In genomic region chr7:30698101-30698500, GRCm38 (mm10) we compare ENCODE assay signal across 21 mouse cellular contexts. TPM values are rescaled to one million over a fixed set of nuclear protein-coding genes. Genes with fewer than 3 reads are reported as not detected.
A peak's percentile ranks its signal among the peaks of the same experiment; 100 is the strongest.
DNase-seq lines count a peak whose midpoint lies in the region; ATAC-seq and TF ChIP-seq lines count a peak whose summit lies in the region.
"Had no signal": no experiment of that assay in that cellular context is flagged by ENCODE, and none has a peak within 500 bp of the region (broad histone marks: within the 10 kb centered on the region; RNA-seq: fewer than 3 reads in every experiment).

No protein-coding gene starts in this region.

- DNase-seq in adrenal gland, adult 2 months = peak; percentile 35
- DNase-seq in adrenal gland, adult 8-10 months = no peak
- peak; percentile 32 for DNase-seq in lung, postnatal 0 days (ENCODE audit: low spot score)
- DNase-seq in lung, adult 2 months = no peak
- peak; percentile 85 for DNase-seq in MEL (ENCODE audit: low read depth, low spot score)
- DNase-seq in hindbrain, embryonic 14.5 days (ENCODE audit: low spot score) = no peak
- DNase-seq: cerebellum, postnatal 36 days; heart, adult 2 months; heart, postnatal 14 days; right cerebral cortex, postnatal 25 days had no signal

- ATAC-seq in lung, postnatal 0 days = no peak
- peak; percentile 93 for ATAC-seq in megakaryocyte progenitor cell, adult 5-6 weeks (replicated peaks; ENCODE audit: poor library complexity)
- ATAC-seq in hindbrain, embryonic 14.5 days (ENCODE audit: low FRiP score) = no peak
- ATAC-seq in erythroblast, adult 5-6 weeks (replicated peaks; ENCODE audit: low FRiP score, poor library complexity, severe bottlenecking) = no peak
- ATAC-seq: forebrain, embryonic 14.5 days; hindbrain, postnatal 0 days had no signal

- H3K79me2 ChIP-seq in MEL (ENCODE audit: control insufficient read depth, insufficient read depth, low read length, poor library complexity) = no peaks in the 10 kb centered on the region

- no peak for TF ChIP-seq CTCF in lung, postnatal 0 days (IDR thresholded peaks at IDR 0.05)
- TF ChIP-seq CTCF in lung, adult 2 months (IDR thresholded peaks at IDR 0.05; ENCODE audit: insufficient read depth, low read length) = no peak
- no peak for TF ChIP-seq CTCF in MEL (IDR thresholded peaks at IDR 0.05 in 2 of 3, conservative IDR thresholded peaks at IDR 0.05 in 1 of 3; ENCODE audit: control insufficient read depth in 1 of 3, insufficient read depth in 1 of 3, low read depth in 2 of 3, low read length in 3 of 3, poor library complexity in 1 of 3, severe bottlenecking in 1 of 3)

- no peaks in the 10 kb centered on the region for H3K27me3 ChIP-seq in lung, postnatal 0 days (replicated peaks; ENCODE audit: insufficient read depth, low read length)
- H3K27me3 ChIP-seq in MEL (ENCODE audit: control insufficient read depth in 1 of 2, insufficient read depth in 2 of 2, low read length in 2 of 2) = no peaks in the 10 kb centered on the region; a peak in 1 of 4 replicates
- no peaks in the 10 kb centered on the region; the same call in 1 of the 2 replicates for H3K27me3 ChIP-seq in hindbrain, embryonic 14.5 days (ENCODE audit: control insufficient read depth, insufficient read depth, low read length)
- H3K27me3 ChIP-seq: embryonic facial prominence, embryonic 13.5 days; neural tube, embryonic 15.5 days had no signal

- WGBS in lung, postnatal 0 days = 48% methylated on average over 5 of the region's 5 CpGs
- WGBS in lung, adult 2 months = 32% methylated on average over 5 of the region's 5 CpGs
- WGBS in hindbrain, embryonic 14.5 days = 77% methylated on average over 5 of the region's 5 CpGs

- H3K9ac ChIP-seq in lung, postnatal 0 days (replicated peaks; ENCODE audit: low read depth) = no peak overlapping the region
- H3K9ac ChIP-seq in MEL (ENCODE audit: control insufficient read depth, low read depth, low read length, poor library complexity, severe bottlenecking) = peak overlapping the region; percentile 37
- H3K9ac ChIP-seq in hindbrain, embryonic 14.5 days = no peak overlapping the region
- H3K9ac ChIP-seq: embryonic facial prominence, embryonic 13.5 days; neural tube, embryonic 15.5 days had no signal

- H3K4me2 ChIP-seq in lung, postnatal 0 days (replicated peaks; ENCODE audit: low read depth, low read length) = no peak overlapping the region
- H3K4me2 ChIP-seq in hindbrain, embryonic 14.5 days (replicated peaks) = no peak overlapping the region
- H3K4me2 ChIP-seq: embryonic facial prominence, embryonic 13.5 days; neural tube, embryonic 15.5 days had no signal

- H3K36me3 ChIP-seq in lung, postnatal 0 days (ENCODE audit: insufficient read depth, low read length) = no peaks in the 10 kb centered on the region
- peaks cover 0 to 5% of the 10 kb centered on the region in 2 experiments; a peak in 2 of 4 replicates for H3K36me3 ChIP-seq in MEL (ENCODE audit: control insufficient read depth in 1 of 2, insufficient read depth in 2 of 2, low read length in 2 of 2)
- H3K36me3 ChIP-seq in hindbrain, embryonic 14.5 days (replicated peaks; ENCODE audit: control insufficient read depth, insufficient read depth) = no peaks in the 10 kb centered on the region
- H3K36me3 ChIP-seq: embryonic facial prominence, embryonic 13.5 days; neural tube, embryonic 15.5 days had no signal

- no peaks in the 10 kb centered on the region for H3K9me3 ChIP-seq in lung, postnatal 0 days (ENCODE audit: low read length)
- H3K9me3 ChIP-seq in MEL (replicated peaks; ENCODE audit: insufficient read depth, low read length) = no peaks in the 10 kb centered on the region
- no peaks in the 10 kb centered on the region for H3K9me3 ChIP-seq in hindbrain, embryonic 14.5 days (ENCODE audit: control insufficient read depth, low read length)
- H3K9me3 ChIP-seq: embryonic facial prominence, embryonic 13.5 days; neural tube, embryonic 15.5 days had no signal

- no peak overlapping the region for H3K27ac ChIP-seq in lung, postnatal 0 days (ENCODE audit: low read length)
- peak overlapping the region; percentile 42 for H3K27ac ChIP-seq in MEL (ENCODE audit: control insufficient read depth, low read depth, low read length)
- no peak overlapping the region for H3K27ac ChIP-seq in hindbrain, embryonic 14.5 days
- H3K27ac ChIP-seq: embryonic facial prominence, embryonic 13.5 days; heart, adult 2 months; hindbrain, postnatal 0 days; neural tube, embryonic 15.5 days had no signal

- H3K4me1 ChIP-seq in lung, postnatal 0 days (ENCODE audit: insufficient read depth, low read depth, low read length) = 0 out of 2 replicates have a peak, but pooled peaks cover 3% of the 10 kb centered on the region
- no peaks in the 10 kb centered on the region for H3K4me1 ChIP-seq in lung, adult 2 months (ENCODE audit: control insufficient read depth, insufficient read depth, low read length)
- peaks cover 0 to 10% of the 10 kb centered on the region in 2 experiments; a peak in 1 of 4 replicates for H3K4me1 ChIP-seq in MEL (ENCODE audit: control insufficient read depth in 1 of 2, insufficient read depth in 2 of 2, low read length in 2 of 2)
- no peaks in the 10 kb centered on the region for H3K4me1 ChIP-seq in hindbrain, embryonic 14.5 days (replicated peaks; ENCODE audit: control insufficient read depth, insufficient read depth, low read length)
- H3K4me1 ChIP-seq: embryonic facial prominence, embryonic 13.5 days; neural tube, embryonic 15.5 days had no signal

- TF ChIP-seq RAD21 in MEL (IDR thresholded peaks at IDR 0.05; ENCODE audit: low read depth, low read length) = no peak

- no peak for TF ChIP-seq EP300 in lung, postnatal 0 days (IDR thresholded peaks at IDR 0.05)
- TF ChIP-seq EP300 in MEL (IDR thresholded peaks at IDR 0.05; ENCODE audit: low read depth in 1 of 2, low read length in 2 of 2) = no peak

- TF ChIP-seq POLR2A in lung, adult 2 months (IDR thresholded peaks at IDR 0.05; ENCODE audit: borderline replicate concordance, extremely low read depth, low read depth, low read length) = no peak
- TF ChIP-seq POLR2A in MEL (IDR thresholded peaks at IDR 0.05; ENCODE audit: control insufficient read depth in 1 of 2, insufficient read depth in 1 of 2, low read depth in 1 of 2, low read length in 2 of 2, poor library complexity in 1 of 2) = peak in 1 of 2 experiments; percentile 17; a peak in 1 of 4 replicates

- H3K4me3 ChIP-seq in lung, postnatal 0 days (ENCODE audit: low read depth, low read length) = no peak overlapping the region
- H3K4me3 ChIP-seq in lung, adult 2 months (replicated peaks; ENCODE audit: extremely low read depth, low read depth, low read length) = no peak overlapping the region
- H3K4me3 ChIP-seq in MEL (ENCODE audit: control insufficient read depth in 1 of 2, insufficient read depth in 1 of 2, low read depth in 2 of 2, low read length in 2 of 2) = peak overlapping the region; percentile 42 to 52
- no peak overlapping the region for H3K4me3 ChIP-seq in hindbrain, embryonic 14.5 days (replicated peaks; ENCODE audit: low read length)
- H3K4me3 ChIP-seq: embryonic facial prominence, embryonic 13.5 days; heart, adult 2 months; neural tube, embryonic 15.5 days had no signal

RNA-seq across cellular contexts. Expression of gene 2200002J24Rik, which starts 0.6 kb away (rescaled TPM):
- total RNA-seq in adrenal gland, adult 2 months (2021) = 1 to 10 TPM; 3.5 to 5.7 TPM
- 12.5 and 12.7 TPM in 2 replicates for polyA plus RNA-seq in adrenal gland, adult 2 months (2012; rRNA removed)
- 10 to 100 TPM in 1 of 4 experiments, 1 to 10 TPM in 3; 2.5 to 12.3 (median 5.8) TPM for total RNA-seq in adrenal gland, adult 8-10 months (2022)
- 0.69 and 1.2 TPM in 2 replicates for polyA plus RNA-seq in lung, postnatal 0 days (2015; fragmentation: Nextera tagmentation; extraction: Ambion mirVana)
- polyA plus RNA-seq in lung, adult 2 months (2012; rRNA removed) = not detected in 2 replicates
- total RNA-seq in MEL (2012; rRNA removed) = 0.52 TPM in 1 of 2 replicates, not detected in the other
- polyA plus RNA-seq in MEL (2012; ENCODE audit: insufficient read depth in 1 of 2, insufficient read length in 2 of 2, low read depth in 1 of 2, low replicate concordance in 2 of 2, missing spikeins in 1 of 2) = 1 to 10 TPM in 1 of 2 experiments, not detected in 1; 1.2 TPM
- total RNA-seq in megakaryocyte progenitor cell, adult 5-6 weeks (2015) = 0.69 TPM in 1 of 2 replicates, not detected in the other
- total RNA-seq in megakaryocyte progenitor cell, adult 5-6 weeks (2017) = not detected in 2 replicates
- polyA plus RNA-seq in hindbrain, embryonic 14.5 days (2014; fragmentation: Nextera tagmentation; extraction: Ambion mirVana) = not detected in 2 replicates
- not detected in 2 replicates for total RNA-seq in erythroblast, adult 5-6 weeks (2015; ENCODE audit: low replicate concordance)
- total RNA-seq in erythroblast, adult 5-6 weeks (2017; ENCODE audit: low replicate concordance) = not detected in 2 replicates
- total RNA-seq: gastrocnemius, adult 18-20 months; heart, adult 2 months; heart, postnatal 14 days; hindbrain, postnatal 0 days; layer of hippocampus, adult 8-10 months; left cerebral cortex, postnatal 14 days; liver, adult 2 months had no signal
- polyA plus RNA-seq: embryonic facial prominence, embryonic 13.5 days; forebrain, embryonic 14.5 days; heart, adult 2 months; kidney, embryonic 14.5 days; liver, adult 2 months; neural tube, embryonic 15.5 days had no signal

RNA-seq across cellular contexts. Expression of gene Atp4a, which starts 13.9 kb away (rescaled TPM):
- total RNA-seq in adrenal gland, adult 2 months (2021) = 1 to 10 TPM; 2.0 to 3.0 TPM
- 3.3 and 3.9 TPM in 2 replicates for polyA plus RNA-seq in adrenal gland, adult 2 months (2012; rRNA removed)
- total RNA-seq in adrenal gland, adult 8-10 months (2022) = 10 to 100 TPM in 2 of 4 experiments, 1 to 10 TPM in 2; 2.9 to 15.5 (median 9.4) TPM
- 0.14 TPM in 1 of 2 replicates, not detected in the other for polyA plus RNA-seq in lung, postnatal 0 days (2015; fragmentation: Nextera tagmentation; extraction: Ambion mirVana)
- not detected in 2 replicates for polyA plus RNA-seq in lung, adult 2 months (2012; rRNA removed)
- 2.7 and 3.0 TPM in 2 replicates for total RNA-seq in MEL (2012; rRNA removed)
- polyA plus RNA-seq in MEL (2012; ENCODE audit: insufficient read depth in 1 of 2, insufficient read length in 2 of 2, low read depth in 1 of 2, low replicate concordance in 2 of 2, missing spikeins in 1 of 2) = 1 to 10 TPM in 1 of 2 experiments, not detected in 1; 1.5 TPM
- total RNA-seq in megakaryocyte progenitor cell, adult 5-6 weeks (2015) = 1.2 and 1.3 TPM in 2 replicates
- 0.37 and 0.51 TPM in 2 replicates for total RNA-seq in megakaryocyte progenitor cell, adult 5-6 weeks (2017)
- polyA plus RNA-seq in hindbrain, embryonic 14.5 days (2014; fragmentation: Nextera tagmentation; extraction: Ambion mirVana) = 2.0 and 2.1 TPM in 2 replicates
- not detected in 2 replicates for total RNA-seq in erythroblast, adult 5-6 weeks (2015; ENCODE audit: low replicate concordance)
- total RNA-seq in erythroblast, adult 5-6 weeks (2017; ENCODE audit: low replicate concordance) = 0.14 and 0.68 TPM in 2 replicates
- polyA plus RNA-seq: heart, adult 2 months had no signal

RNA-seq across cellular contexts. Expression of gene Pmis2, which starts 26.7 kb away (rescaled TPM):
- total RNA-seq in adrenal gland, adult 2 months (2021) = not detected
- not detected in 2 replicates for polyA plus RNA-seq in adrenal gland, adult 2 months (2012; rRNA removed)
- total RNA-seq in adrenal gland, adult 8-10 months (2022) = under 1 TPM in 1 of 4 experiments, not detected in 3; 0.75 TPM
- polyA plus RNA-seq in lung, postnatal 0 days (2015; fragmentation: Nextera tagmentation; extraction: Ambion mirVana) = not detected in 2 replicates
- polyA plus RNA-seq in lung, adult 2 months (2012; rRNA removed) = not detected in 2 replicates
- total RNA-seq in MEL (2012; rRNA removed) = not detected in 2 replicates
- polyA plus RNA-seq in MEL (2012; ENCODE audit: insufficient read depth in 1 of 2, insufficient read length in 2 of 2, low read depth in 1 of 2, low replicate concordance in 2 of 2, missing spikeins in 1 of 2) = not detected
- total RNA-seq in megakaryocyte progenitor cell, adult 5-6 weeks (2015) = not detected in 2 replicates
- not detected in 2 replicates for total RNA-seq in megakaryocyte progenitor cell, adult 5-6 weeks (2017)
- polyA plus RNA-seq in hindbrain, embryonic 14.5 days (2014; fragmentation: Nextera tagmentation; extraction: Ambion mirVana) = not detected in 2 replicates
- total RNA-seq in erythroblast, adult 5-6 weeks (2015; ENCODE audit: low replicate concordance) = not detected in 2 replicates
- total RNA-seq in erythroblast, adult 5-6 weeks (2017; ENCODE audit: low replicate concordance) = not detected in 2 replicates
- total RNA-seq: hindbrain, postnatal 0 days; layer of hippocampus, adult 8-10 months; left cerebral cortex, postnatal 14 days; liver, adult 2 months had no signal
- polyA plus RNA-seq: embryonic facial prominence, embryonic 13.5 days; forebrain, embryonic 14.5 days; heart, adult 2 months; hindbrain, postnatal 0 days; kidney, embryonic 14.5 days; liver, adult 2 months; neural tube, embryonic 15.5 days had no signal

RNA-seq across cellular contexts. Expression of gene Tmem147, which starts 31.2 kb away (rescaled TPM):
- total RNA-seq in adrenal gland, adult 2 months (2021) = 100 to 1,000 TPM; 193 to 234 TPM
- polyA plus RNA-seq in adrenal gland, adult 2 months (2012; rRNA removed) = 333 and 341 TPM in 2 replicates
- 100 to 1,000 TPM; 179 to 210 (median 202) TPM for total RNA-seq in adrenal gland, adult 8-10 months (2022)
- 179 and 193 TPM in 2 replicates for polyA plus RNA-seq in lung, postnatal 0 days (2015; fragmentation: Nextera tagmentation; extraction: Ambion mirVana)
- polyA plus RNA-seq in lung, adult 2 months (2012; rRNA removed) = 122 and 154 TPM in 2 replicates
- total RNA-seq in MEL (2012; rRNA removed) = 218 and 266 TPM in 2 replicates
- 100 to 1,000 TPM; 307 to 324 TPM for polyA plus RNA-seq in MEL (2012; ENCODE audit: insufficient read depth in 1 of 2, insufficient read length in 2 of 2, low read depth in 1 of 2, low replicate concordance in 2 of 2, missing spikeins in 1 of 2)
- total RNA-seq in megakaryocyte progenitor cell, adult 5-6 weeks (2015) = 210 and 218 TPM in 2 replicates
- 65.9 and 76.4 TPM in 2 replicates for total RNA-seq in megakaryocyte progenitor cell, adult 5-6 weeks (2017)
- 281 and 319 TPM in 2 replicates for polyA plus RNA-seq in hindbrain, embryonic 14.5 days (2014; fragmentation: Nextera tagmentation; extraction: Ambion mirVana)
- 28.4 and 42.4 TPM in 2 replicates for total RNA-seq in erythroblast, adult 5-6 weeks (2015; ENCODE audit: low replicate concordance)
- 9.4 and 12.8 TPM in 2 replicates for total RNA-seq in erythroblast, adult 5-6 weeks (2017; ENCODE audit: low replicate concordance)

RNA-seq across cellular contexts. Expression of gene Haus5, which starts 33.3 kb away (rescaled TPM):
- total RNA-seq in adrenal gland, adult 2 months (2021) = 10 to 100 TPM in 1 of 2 experiments, 1 to 10 TPM in 1; 6.2 to 10.7 TPM
- polyA plus RNA-seq in adrenal gland, adult 2 months (2012; rRNA removed) = 6.3 and 6.9 TPM in 2 replicates
- total RNA-seq in adrenal gland, adult 8-10 months (2022) = 10 to 100 TPM in 3 of 4 experiments, 1 to 10 TPM in 1; 7.7 to 17.6 (median 12.1) TPM
- polyA plus RNA-seq in lung, postnatal 0 days (2015; fragmentation: Nextera tagmentation; extraction: Ambion mirVana) = 10.0 and 10.3 TPM in 2 replicates
- 9.9 and 13.0 TPM in 2 replicates for polyA plus RNA-seq in lung, adult 2 months (2012; rRNA removed)
- 34.3 and 35.0 TPM in 2 replicates for total RNA-seq in MEL (2012; rRNA removed)
- 10 to 100 TPM in 1 of 2 experiments, not detected in 1; 55.9 TPM for polyA plus RNA-seq in MEL (2012; ENCODE audit: insufficient read depth in 1 of 2, insufficient read length in 2 of 2, low read depth in 1 of 2, low replicate concordance in 2 of 2, missing spikeins in 1 of 2)
- 31.0 and 31.3 TPM in 2 replicates for total RNA-seq in megakaryocyte progenitor cell, adult 5-6 weeks (2015)
- total RNA-seq in megakaryocyte progenitor cell, adult 5-6 weeks (2017) = 21.5 and 28.7 TPM in 2 replicates
- 20.0 and 20.6 TPM in 2 replicates for polyA plus RNA-seq in hindbrain, embryonic 14.5 days (2014; fragmentation: Nextera tagmentation; extraction: Ambion mirVana)
- total RNA-seq in erythroblast, adult 5-6 weeks (2015; ENCODE audit: low replicate concordance) = 1.5 and 9.2 TPM in 2 replicates
- total RNA-seq in erythroblast, adult 5-6 weeks (2017; ENCODE audit: low replicate concordance) = 10.5 and 13.7 TPM in 2 replicates

Comparison
In these comparisons a context has a peak if more than half of its experiments do, and no peak if none do; other contexts are left out.
1. DNase-seq: peak in adrenal gland, adult 2 months (single experiment), lung, postnatal 0 days (single experiment) and MEL (single experiment); none in adrenal gland, adult 8-10 months (single experiment), lung, adult 2 months (single experiment) and hindbrain, embryonic 14.5 days (single experiment).
2. H3K4me3 ChIP-seq: peak in MEL (2 of 2); none in lung, postnatal 0 days (single experiment), lung, adult 2 months (single experiment) and hindbrain, embryonic 14.5 days (single experiment).